Mouse (Mus musculus): ENCODE results near the gene Gm39566. TPM values are rescaled to one million over a fixed set of nuclear protein-coding genes. Genes with fewer than 3 reads are reported as not detected.
A peak's percentile ranks its signal among the peaks of the same experiment; 100 is the strongest.

Gm39566 gene
- polyA plus RNA-seq, 1 experiment from 2014 or later, result not detected

GRCm38 (mm10) chr11:69766126-69766609 is 48.9 kb downstream of the Gm39566 start:
- peaks cover 14% of the 10 kb centered on the region for H3K4me1 ChIP-seq (replicated peaks; ENCODE audit: control insufficient read depth, insufficient read depth, low read length)
- DNase-seq (ENCODE audit: low spot score) (peak; percentile 74), ATAC-seq (replicated peaks; ENCODE audit: low FRiP score) (peak; percentile 78)
- peak overlapping the region; percentile 96 for H3K4me2 ChIP-seq
- H3K9ac ChIP-seq (ENCODE audit: low read depth, low read length), result peak overlapping the region; percentile 89
- H3K36me3 ChIP-seq (ENCODE audit: control insufficient read depth, insufficient read depth, low read length), result no peaks in the 10 kb centered on the region
- H3K27ac ChIP-seq (ENCODE audit: low read depth, low read length), result peak overlapping the region; percentile 85
- no peaks in the 10 kb centered on the region for H3K27me3 ChIP-seq (replicated peaks; ENCODE audit: control insufficient read depth, insufficient read depth, low read length)
- peak overlapping the region; percentile 87 for H3K4me3 ChIP-seq (ENCODE audit: low read depth, low read length)
- 1% methylated on average over 29 of the region's 37 CpGs for WGBS
- no peaks in the 10 kb centered on the region for H3K9me3 ChIP-seq (ENCODE audit: control insufficient read depth, low read length)

DNA sequence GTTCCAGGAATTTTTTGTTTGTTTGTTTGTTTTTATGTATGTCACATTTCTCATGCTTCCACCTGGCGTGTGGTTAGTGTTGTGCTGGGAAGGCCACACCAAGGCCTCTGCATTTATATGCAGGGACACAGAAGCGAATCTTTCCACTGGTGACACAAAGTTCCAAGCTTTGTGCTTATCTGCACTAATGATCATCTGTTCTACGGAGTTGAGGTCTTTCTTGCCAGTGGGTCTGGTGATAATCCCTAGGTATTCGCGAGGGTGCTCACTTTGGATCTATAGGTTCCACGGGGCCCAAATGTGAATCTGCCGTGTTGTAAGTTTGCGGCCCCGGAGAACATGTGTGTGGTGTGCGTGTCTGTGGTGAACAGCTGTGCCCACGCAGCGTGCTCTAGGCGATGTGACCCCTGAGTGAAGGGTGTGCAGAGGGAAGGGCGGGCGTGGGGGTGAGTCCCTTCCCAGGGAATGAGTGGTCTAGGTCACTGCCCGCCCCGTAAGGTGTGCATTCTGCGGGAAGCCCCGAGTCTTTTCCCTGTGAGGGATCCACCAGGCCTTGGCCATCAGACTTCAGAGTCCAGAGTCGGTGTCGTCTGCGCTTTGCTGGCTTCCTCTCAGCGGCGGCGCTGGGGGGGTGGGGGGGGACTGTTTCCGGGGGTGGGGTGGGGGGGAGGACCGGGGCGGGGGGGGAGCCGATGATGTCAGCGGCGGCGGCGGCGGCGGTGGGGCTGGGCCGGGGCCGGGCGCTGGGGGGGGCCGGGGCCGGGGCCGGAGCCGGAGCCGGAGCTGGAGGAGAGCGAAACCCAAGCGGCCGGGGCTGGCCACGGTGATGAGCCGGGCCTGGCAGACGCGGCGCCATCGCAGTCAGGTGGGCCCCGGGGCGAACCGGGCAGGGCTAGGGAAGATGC is 49.6 kb downstream of the Gm39566 start, which contains the start of gene Zbtb4:
Gene Zbtb4 (plus strand): TSS at position 692 of the 905 bp plus-strand sequence.
- Histone ChIP-seq H3K27me3 (replicated peaks; ENCODE audit: control insufficient read depth, insufficient read depth, low read length) (no peaks in the 10 kb centered on the region), H3K27ac (ENCODE audit: low read depth, low read length) (peak within 1 kb of the TSS; percentile 85), H3K4me2 (peak within 1 kb of the TSS; percentile 96), H3K9ac (ENCODE audit: low read depth, low read length) (peak within 1 kb of the TSS; percentile 89), H3K9me3 (ENCODE audit: control insufficient read depth, low read length) (no peaks in the 10 kb centered on the region), H3K4me1 (replicated peaks; ENCODE audit: control insufficient read depth, insufficient read depth, low read length) (peaks cover 17% of the 10 kb centered on the region), H3K36me3 (ENCODE audit: control insufficient read depth, insufficient read depth, low read length) (no peaks in the 10 kb centered on the region), H3K4me3 (ENCODE audit: low read depth, low read length) (peak within 1 kb of the TSS; percentile 87)
- ATAC-seq (replicated peaks; ENCODE audit: low FRiP score) (peak; percentile 60), DNase-seq (ENCODE audit: low spot score) (no peak)
- WGBS, result 27% methylated on average over 35 of the region's 55 CpGs

DNA sequence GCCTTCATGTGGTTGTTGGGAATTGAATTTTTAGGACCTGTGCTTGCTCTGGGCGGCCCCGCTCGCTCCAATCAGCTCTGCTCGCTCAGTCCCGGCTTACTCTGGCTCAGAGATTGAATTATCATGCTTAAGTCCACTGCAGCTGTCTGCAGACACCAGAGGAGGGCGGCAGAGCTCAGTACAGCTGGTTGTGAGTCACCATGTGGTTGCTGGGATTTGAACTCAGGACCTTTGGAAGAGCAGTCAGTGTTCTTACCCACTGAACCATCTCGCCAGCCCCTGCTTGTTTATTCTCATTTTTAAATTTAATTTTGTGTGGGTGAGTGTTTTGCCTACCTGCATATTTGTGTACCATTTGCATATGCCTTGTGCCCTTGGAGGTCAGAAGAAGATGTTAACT is 51.5 kb downstream of the Gm39566 start:
- H3K4me2 ChIP-seq, result no peak overlapping the region
- H3K9ac ChIP-seq (ENCODE audit: low read depth, low read length), result no peak overlapping the region
- H3K4me3 ChIP-seq (ENCODE audit: low read depth, low read length), result no peak overlapping the region
- no peak overlapping the region for H3K27ac ChIP-seq (ENCODE audit: low read depth, low read length)
- H3K36me3 ChIP-seq (ENCODE audit: control insufficient read depth, insufficient read depth, low read length), result no peaks in the 10 kb centered on the region
- peaks cover 26% of the 10 kb centered on the region for H3K4me1 ChIP-seq (replicated peaks; ENCODE audit: control insufficient read depth, insufficient read depth, low read length)
- H3K9me3 ChIP-seq (ENCODE audit: control insufficient read depth, low read length), result no peaks in the 10 kb centered on the region
- no peaks in the 10 kb centered on the region for H3K27me3 ChIP-seq (replicated peaks; ENCODE audit: control insufficient read depth, insufficient read depth, low read length)
- DNase-seq (ENCODE audit: low spot score) (no peak), ATAC-seq (replicated peaks; ENCODE audit: low FRiP score) (no peak)
- WGBS, result 65% methylated on average over 7 of the region's 7 CpGs

GRCm38 (mm10) chr11:69761868-69762267 is 53.2 kb downstream of the Gm39566 start, which contains the start of gene Slc35g3:
Gene Slc35g3, minus strand, starts transcription at chr11:69761968.
- WGBS, result 63% methylated on average over 1 of the region's 1 CpGs

More at GRCm38 (mm10) chr11:69761868-69762267, 53.2 kb downstream of the Gm39566 start, which contains the start of gene Slc35g3:
- Histone ChIP-seq H3K9ac (ENCODE audit: low read depth, low read length) (peak within 1 kb of the TSS; percentile 27; the same call in 1 of the 2 replicates), H3K27ac (ENCODE audit: low read depth, low read length) (no peak within 1 kb of the TSS; the same call in 1 of the 2 replicates), H3K4me1 (replicated peaks; ENCODE audit: control insufficient read depth, insufficient read depth, low read length) (peaks cover 22% of the 10 kb centered on the region), H3K4me2 (no peak within 1 kb of the TSS), H3K9me3 (ENCODE audit: control insufficient read depth, low read length) (no peaks in the 10 kb centered on the region), H3K27me3 (replicated peaks; ENCODE audit: control insufficient read depth, insufficient read depth, low read length) (no peaks in the 10 kb centered on the region), H3K4me3 (ENCODE audit: low read depth, low read length) (no peak within 1 kb of the TSS), H3K36me3 (ENCODE audit: control insufficient read depth, insufficient read depth, low read length) (no peaks in the 10 kb centered on the region)
- DNase-seq (ENCODE audit: low spot score) (no peak), ATAC-seq (replicated peaks; ENCODE audit: low FRiP score) (no peak)

Other genes starting within 250 kb of the Gm39566 start
- gene Wrap53, start 235.0 kb downstream of the Gm39566 start, polyA plus RNA-seq (2014; fragmentation: Nextera tagmentation; extraction: Ambion mirVana), result 33.7 and 39.3 TPM in 2 replicates
- 196 and 198 TPM in 2 replicates for gene Trp53, start 234.9 kb downstream of the Gm39566 start, polyA plus RNA-seq (2014; fragmentation: Nextera tagmentation; extraction: Ambion mirVana)
- 76.2 and 79.5 TPM in 2 replicates for gene Atp1b2, start 209.4 kb downstream of the Gm39566 start, polyA plus RNA-seq (2014; fragmentation: Nextera tagmentation; extraction: Ambion mirVana)
- gene Shbg, start 197.4 kb downstream of the Gm39566 start, polyA plus RNA-seq (2014; fragmentation: Nextera tagmentation; extraction: Ambion mirVana), result 42.9 and 43.8 TPM in 2 replicates
- 16.7 and 18.0 TPM in 2 replicates for gene Sat2, start 193.3 kb downstream of the Gm39566 start, polyA plus RNA-seq (2014; fragmentation: Nextera tagmentation; extraction: Ambion mirVana)
- 22.8 and 26.2 TPM in 2 replicates for gene Fxr2, start 182.3 kb downstream of the Gm39566 start, polyA plus RNA-seq (2014; fragmentation: Nextera tagmentation; extraction: Ambion mirVana)
- not detected in 2 replicates for gene Sox15, start 160.0 kb downstream of the Gm39566 start, polyA plus RNA-seq (2014; fragmentation: Nextera tagmentation; extraction: Ambion mirVana)
- 20.7 and 24.0 TPM in 2 replicates for gene Mpdu1, start 152.7 kb downstream of the Gm39566 start, polyA plus RNA-seq (2014; fragmentation: Nextera tagmentation; extraction: Ambion mirVana)
- gene Cd68, start 149.1 kb downstream of the Gm39566 start, polyA plus RNA-seq (2014; fragmentation: Nextera tagmentation; extraction: Ambion mirVana), result 21.0 and 22.0 TPM in 2 replicates
- gene Eif4a1, start 142.9 kb downstream of the Gm39566 start, polyA plus RNA-seq (2014; fragmentation: Nextera tagmentation; extraction: Ambion mirVana), result 755 and 757 TPM in 2 replicates
- 75.4 and 79.1 TPM in 2 replicates for gene Senp3, start 133.2 kb downstream of the Gm39566 start, polyA plus RNA-seq (2014; fragmentation: Nextera tagmentation; extraction: Ambion mirVana)
- 0.37 TPM in 1 of 2 replicates, not detected in the other for gene Tnfsf13, start 129.5 kb downstream of the Gm39566 start, polyA plus RNA-seq (2014; fragmentation: Nextera tagmentation; extraction: Ambion mirVana)
- 4.5 and 6.0 TPM in 2 replicates for gene Tnfsf12, start 119.4 kb downstream of the Gm39566 start, polyA plus RNA-seq (2014; fragmentation: Nextera tagmentation; extraction: Ambion mirVana)
- gene Tnfsfm13, start 119.2 kb downstream of the Gm39566 start, polyA plus RNA-seq (2014; fragmentation: Nextera tagmentation; extraction: Ambion mirVana), result 1.7 and 2.6 TPM in 2 replicates
- gene Polr2a, start 56.7 kb downstream of the Gm39566 start, polyA plus RNA-seq (2014; fragmentation: Nextera tagmentation; extraction: Ambion mirVana), result 46.1 and 48.9 TPM in 2 replicates
- gene Slc35g3, start 53.3 kb downstream of the Gm39566 start, polyA plus RNA-seq (2014; fragmentation: Nextera tagmentation; extraction: Ambion mirVana), result not detected in 2 replicates
- 0.90 and 1.0 TPM in 2 replicates for gene Zbtb4, start 49.4 kb downstream of the Gm39566 start, polyA plus RNA-seq (2014; fragmentation: Nextera tagmentation; extraction: Ambion mirVana)
- 1.3 and 1.4 TPM in 2 replicates for gene Chrnb1, start 19.4 kb downstream of the Gm39566 start, polyA plus RNA-seq (2014; fragmentation: Nextera tagmentation; extraction: Ambion mirVana)
- gene Fgf11, start 13.4 kb downstream of the Gm39566 start, polyA plus RNA-seq (2014; fragmentation: Nextera tagmentation; extraction: Ambion mirVana), result 1.2 TPM in 2 replicates
- 0.96 and 1.2 TPM in 2 replicates for gene Tmem102, start 9.7 kb downstream of the Gm39566 start, polyA plus RNA-seq (2014; fragmentation: Nextera tagmentation; extraction: Ambion mirVana)
- not detected in 2 replicates for gene Spem2, start 3.2 kb upstream of the Gm39566 start, polyA plus RNA-seq (2014; fragmentation: Nextera tagmentation; extraction: Ambion mirVana)
- not detected in 2 replicates for gene Spem1, start 6.9 kb upstream of the Gm39566 start, polyA plus RNA-seq (2014; fragmentation: Nextera tagmentation; extraction: Ambion mirVana)
- gene Nlgn2, start 22.5 kb upstream of the Gm39566 start, polyA plus RNA-seq (2014; fragmentation: Nextera tagmentation; extraction: Ambion mirVana), result 2.8 and 3.4 TPM in 2 replicates
- gene Tmem256, start 23.2 kb upstream of the Gm39566 start, polyA plus RNA-seq (2014; fragmentation: Nextera tagmentation; extraction: Ambion mirVana), result 336 and 370 TPM in 2 replicates
- gene Plscr3, start 31.1 kb upstream of the Gm39566 start, polyA plus RNA-seq (2014; fragmentation: Nextera tagmentation; extraction: Ambion mirVana), result 63.5 and 70.1 TPM in 2 replicates
- gene Tnk1, start 43.4 kb upstream of the Gm39566 start, polyA plus RNA-seq (2014; fragmentation: Nextera tagmentation; extraction: Ambion mirVana), result 0.57 and 0.62 TPM in 2 replicates
- not detected in 2 replicates for gene Tmem95, start 62.7 kb upstream of the Gm39566 start, polyA plus RNA-seq (2014; fragmentation: Nextera tagmentation; extraction: Ambion mirVana)
- 2.3 and 3.6 TPM in 2 replicates for gene Kctd11, start 66.1 kb upstream of the Gm39566 start, polyA plus RNA-seq (2014; fragmentation: Nextera tagmentation; extraction: Ambion mirVana)
- gene Acap1, start 80.2 kb upstream of the Gm39566 start, polyA plus RNA-seq (2014; fragmentation: Nextera tagmentation; extraction: Ambion mirVana), result 8.6 and 8.7 TPM in 2 replicates
- gene 2810408A11Rik, start 85.7 kb upstream of the Gm39566 start, polyA plus RNA-seq (2014; fragmentation: Nextera tagmentation; extraction: Ambion mirVana), result 3.2 and 4.0 TPM in 2 replicates
- gene Neurl4, start 85.8 kb upstream of the Gm39566 start, polyA plus RNA-seq (2014; fragmentation: Nextera tagmentation; extraction: Ambion mirVana), result 9.5 and 10.5 TPM in 2 replicates
- 121 and 130 TPM in 2 replicates for gene Gps2, start 98.6 kb upstream of the Gm39566 start, polyA plus RNA-seq (2014; fragmentation: Nextera tagmentation; extraction: Ambion mirVana)
- 2,995 and 3,090 TPM in 2 replicates for gene Eif5a, start 106.7 kb upstream of the Gm39566 start, polyA plus RNA-seq (2014; fragmentation: Nextera tagmentation; extraction: Ambion mirVana)
- gene Ybx2, start 120.5 kb upstream of the Gm39566 start, polyA plus RNA-seq (2014; fragmentation: Nextera tagmentation; extraction: Ambion mirVana), result 1.3 and 1.7 TPM in 2 replicates
- 7.0 and 8.3 TPM in 2 replicates for gene Slc2a4, start 132.9 kb upstream of the Gm39566 start, polyA plus RNA-seq (2014; fragmentation: Nextera tagmentation; extraction: Ambion mirVana)
- gene Cldn7, start 149.5 kb upstream of the Gm39566 start, polyA plus RNA-seq (2014; fragmentation: Nextera tagmentation; extraction: Ambion mirVana), result 4.0 and 5.1 TPM in 2 replicates
- gene Ctdnep1, start 165.9 kb upstream of the Gm39566 start, polyA plus RNA-seq (2014; fragmentation: Nextera tagmentation; extraction: Ambion mirVana), result 20.8 and 24.0 TPM in 2 replicates
- gene Elp5, start 167.2 kb upstream of the Gm39566 start, polyA plus RNA-seq (2014; fragmentation: Nextera tagmentation; extraction: Ambion mirVana), result 131 and 146 TPM in 2 replicates
- gene Gabarap, start 175.8 kb upstream of the Gm39566 start, polyA plus RNA-seq (2014; fragmentation: Nextera tagmentation; extraction: Ambion mirVana), result 302 and 311 TPM in 2 replicates
- 33.2 and 36.6 TPM in 2 replicates for gene Phf23, start 180.5 kb upstream of the Gm39566 start, polyA plus RNA-seq (2014; fragmentation: Nextera tagmentation; extraction: Ambion mirVana)
- gene Dvl2, start 185.3 kb upstream of the Gm39566 start, polyA plus RNA-seq (2014; fragmentation: Nextera tagmentation; extraction: Ambion mirVana), result 22.1 and 23.3 TPM in 2 replicates
- 85.7 and 89.7 TPM in 2 replicates for gene Acadvl, start 200.1 kb upstream of the Gm39566 start, polyA plus RNA-seq (2014; fragmentation: Nextera tagmentation; extraction: Ambion mirVana)
- gene Dlg4, start 201.6 kb upstream of the Gm39566 start, polyA plus RNA-seq (2014; fragmentation: Nextera tagmentation; extraction: Ambion mirVana), result 9.3 and 9.4 TPM in 2 replicates
- gene Asgr1, start 238.8 kb upstream of the Gm39566 start, polyA plus RNA-seq (2014; fragmentation: Nextera tagmentation; extraction: Ambion mirVana), result 0.40 and 0.66 TPM in 2 replicates